Mouse (Mus musculus) neural tube, embryonic 13.5 days (tissue): ENCODE measurements around the gene Mmd. TPM values are rescaled to one million over a fixed set of nuclear protein-coding genes. Genes with fewer than 3 reads are reported as not detected.
"Not testable (repeated sequence)": the region's sequence is repeated elsewhere in the genome, so short reads cannot be mapped to it uniquely, and the experiment has no call there.

Experiments
- ATAC-seq: fragments of 200-750 bp; cut with Nextera tagmentation; 2 replicates; pipeline ENCODE4 v1.8.0; 2017; ENCODE audit warnings: low read depth, mild to moderate bottlenecking, moderate TSS enrichment, moderate library complexity
- H3K27ac ChIP-seq: fragments of 300-500 bp; sonication (generic); replicated peaks from 2 replicates; pipeline ENCODE4 v1.5.1; 2015; ENCODE audit warnings: moderate library complexity, mild to moderate bottlenecking, inconsistent platforms
- H3K27me3 ChIP-seq: fragments of 300-500 bp; sonication (generic); 2 replicates; pipeline ENCODE4 v1.6.1; 2015; ENCODE audit warnings: mild to moderate bottlenecking, inconsistent platforms
- H3K36me3 ChIP-seq: fragments of 300-500 bp; sonication (generic); 2 replicates; pipeline ENCODE4 v1.6.1; 2015; ENCODE audit warnings: mild to moderate bottlenecking, inconsistent platforms
- H3K4me1 ChIP-seq: fragments of 300-500 bp; sonication (generic); replicated peaks from 2 replicates; pipeline ENCODE4 v1.6.1; 2015; ENCODE audit warnings: inconsistent platforms
- H3K4me2 ChIP-seq: fragments of 300-500 bp; sonication (generic); 2 replicates; pipeline ENCODE4 v1.6.1; 2015; ENCODE audit warnings: inconsistent platforms, mild to moderate bottlenecking, moderate library complexity
- H3K4me3 ChIP-seq: fragments of 300-500 bp; sonication (generic); 2 replicates; pipeline ENCODE4 v1.5.1; 2015; ENCODE audit warnings: mild to moderate bottlenecking, inconsistent platforms
- H3K9ac ChIP-seq: fragments of 300-500 bp; sonication (generic); 2 replicates; pipeline ENCODE4 v1.6.1; 2015; ENCODE audit warnings: moderate library complexity, mild to moderate bottlenecking, inconsistent platforms
- H3K9me3 ChIP-seq: fragments of 300-500 bp; sonication (generic); 2 replicates; pipeline ENCODE4 v1.6.1; 2016; ENCODE audit warnings: inconsistent platforms
- whole genome bisulfite sequencing: fragments of 180-500 bp; shearing (Covaris S2); methylation state at CpG from one replicate; pipeline ENCODE4 v1.1.7; 2015; 5-methylcytosine and 5-hydroxymethylcytosine counted together
- polyA plus RNA-seq: library from polyadenylated mRNA; unstranded; fragments of >200 nt; fragmentation: Nextera tagmentation; extraction: Ambion mirVana; gene quantifications from 2 replicates; pipeline ENCODE4 v1.2.1, GENCODE M21; 2015

Mmd gene
- polyA plus RNA-seq, 1 experiment from 2014 or later = 113 TPM

DNA sequence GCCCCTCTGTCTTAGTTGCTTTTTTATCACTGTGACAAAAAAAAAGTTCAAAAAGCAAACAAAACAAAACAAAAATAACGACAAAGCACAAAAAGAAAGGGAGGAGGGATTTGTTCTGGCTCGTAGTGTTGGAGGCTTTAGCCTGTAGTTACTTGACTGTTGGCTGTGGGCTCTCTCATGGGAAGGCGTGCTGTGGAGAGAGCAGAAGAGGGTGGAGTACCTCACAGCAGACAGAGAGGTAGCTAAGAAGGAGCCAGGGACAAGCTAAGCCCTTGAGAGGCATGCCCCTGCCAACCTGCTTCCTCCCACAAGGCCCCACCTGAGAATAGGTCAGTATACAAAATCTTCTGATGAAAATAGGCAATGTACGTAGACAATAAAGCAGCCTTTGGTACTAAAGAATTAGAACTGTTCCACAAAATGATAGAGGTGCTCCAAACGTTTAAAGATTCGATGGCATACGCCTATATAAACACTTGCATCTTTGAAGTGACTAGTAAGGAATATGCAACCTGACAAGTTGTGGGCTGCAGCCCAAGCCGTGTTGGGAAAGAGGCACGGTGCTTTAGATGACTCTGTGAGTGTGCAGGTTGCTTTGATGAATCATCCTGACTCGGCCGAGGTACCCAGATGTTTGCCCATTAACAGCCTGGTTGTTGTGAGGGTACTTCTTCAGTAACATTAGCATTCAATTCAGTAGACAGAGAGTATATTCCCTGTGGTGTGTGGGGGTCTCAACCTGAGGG is 21.0 kb downstream of the Mmd start:
- Histone ChIP-seq H3K27me3 (no peaks in the 10 kb centered on the region), H3K9me3 (no peaks in the 10 kb centered on the region), H3K27ac (no peak overlapping the region), H3K9ac (no peak overlapping the region), H3K4me1 (peaks cover 15% of the 10 kb centered on the region), H3K36me3 (peaks cover 63% of the 10 kb centered on the region), H3K4me3 (no peak overlapping the region), H3K4me2 (no peak overlapping the region)
- 84% methylated on average over 11 of the region's 11 CpGs for WGBS
- no peak for ATAC-seq

DNA sequence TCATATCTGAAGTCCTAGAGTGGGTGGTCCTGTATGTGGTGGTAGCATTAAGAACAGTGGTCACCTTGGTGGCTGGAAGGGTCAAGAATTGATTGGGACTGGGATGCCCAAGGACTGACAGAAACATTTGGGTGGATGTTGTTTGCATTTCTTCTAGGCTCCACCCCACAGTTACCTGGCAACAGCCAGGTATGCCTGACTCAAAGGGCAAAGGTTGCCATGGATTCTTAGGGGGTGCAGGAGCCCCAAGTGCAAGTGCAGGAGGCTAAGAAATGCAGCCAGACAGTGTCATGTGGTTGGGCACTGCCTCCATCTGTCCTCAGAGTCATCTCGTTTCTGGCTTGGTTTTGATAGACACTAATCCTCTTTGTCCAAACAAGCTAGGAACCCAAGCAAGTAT is 24.9 kb downstream of the Mmd start:
- 91% methylated on average over 1 of the region's 1 CpGs for WGBS
- Histone ChIP-seq H3K27ac (no peak overlapping the region), H3K27me3 (no peaks in the 10 kb centered on the region), H3K9me3 (no peaks in the 10 kb centered on the region), H3K9ac (no peak overlapping the region), H3K4me1 (peaks cover 14% of the 10 kb centered on the region), H3K4me2 (no peak overlapping the region), H3K4me3 (no peak overlapping the region), H3K36me3 (peaks cover 49% of the 10 kb centered on the region)
- ATAC-seq = no peak

DNA sequence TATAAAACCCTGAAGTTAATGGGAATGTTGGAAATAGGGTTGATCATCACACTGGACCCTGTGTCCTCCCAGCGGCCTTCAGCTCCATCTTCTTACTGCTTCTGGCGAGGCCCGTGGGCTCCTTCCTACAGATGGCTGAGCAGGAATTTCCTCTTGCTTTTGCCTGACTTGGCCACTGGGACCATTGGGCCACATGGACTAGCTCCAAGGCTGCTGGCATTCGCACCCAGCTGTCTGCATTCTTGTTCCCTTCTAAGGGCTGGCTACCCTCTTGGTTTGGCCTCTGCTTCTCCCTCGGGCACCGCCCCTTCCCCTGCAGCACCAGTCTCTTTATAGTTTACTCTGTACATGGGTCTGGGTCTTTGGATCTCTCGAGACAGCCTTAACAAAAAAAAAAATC is 26.4 kb downstream of the Mmd start:
- H3K27me3 ChIP-seq = no peaks in the 10 kb centered on the region
- no peaks in the 10 kb centered on the region for H3K9me3 ChIP-seq
- WGBS = 86% methylated on average over 7 of the region's 7 CpGs
- H3K4me1 ChIP-seq = 0 out of 2 replicates have a peak, but pooled peaks cover 7% of the 10 kb centered on the region
- H3K4me3 ChIP-seq = no peak overlapping the region
- ATAC-seq = no peak
- H3K36me3 ChIP-seq = peaks cover 43% of the 10 kb centered on the region
- no peak overlapping the region for H3K4me2 ChIP-seq
- H3K27ac ChIP-seq = no peak overlapping the region
- H3K9ac ChIP-seq = no peak overlapping the region

DNA sequence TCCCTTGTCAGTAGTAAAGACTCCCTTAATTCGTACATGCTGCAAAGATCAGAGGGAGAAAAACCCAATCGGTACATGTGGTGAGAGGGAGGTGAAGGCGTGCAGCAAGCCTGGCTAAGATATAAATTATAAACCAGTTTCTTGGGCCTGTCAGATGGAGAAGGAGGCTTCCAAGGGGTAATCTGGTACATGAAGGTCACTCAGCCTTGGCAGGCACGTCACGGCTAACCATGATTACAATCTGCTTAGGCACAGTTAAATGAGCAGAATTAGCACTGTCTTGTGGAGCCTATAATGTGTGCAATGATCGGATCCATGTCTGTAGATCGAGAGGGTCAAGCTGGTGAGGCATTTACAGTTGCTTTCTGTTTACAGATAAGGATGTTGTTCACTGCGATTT is 26.9 kb downstream of the Mmd start:
- Histone ChIP-seq H3K9me3 (no peaks in the 10 kb centered on the region), H3K27me3 (no peaks in the 10 kb centered on the region), H3K36me3 (peaks cover 38% of the 10 kb centered on the region), H3K4me1 (0 out of 2 replicates have a peak, but pooled peaks cover 7% of the 10 kb centered on the region), H3K27ac (no peak overlapping the region), H3K9ac (no peak overlapping the region), H3K4me3 (no peak overlapping the region), H3K4me2 (no peak overlapping the region)
- WGBS = 67% methylated on average over 8 of the region's 8 CpGs
- no peak for ATAC-seq

DNA sequence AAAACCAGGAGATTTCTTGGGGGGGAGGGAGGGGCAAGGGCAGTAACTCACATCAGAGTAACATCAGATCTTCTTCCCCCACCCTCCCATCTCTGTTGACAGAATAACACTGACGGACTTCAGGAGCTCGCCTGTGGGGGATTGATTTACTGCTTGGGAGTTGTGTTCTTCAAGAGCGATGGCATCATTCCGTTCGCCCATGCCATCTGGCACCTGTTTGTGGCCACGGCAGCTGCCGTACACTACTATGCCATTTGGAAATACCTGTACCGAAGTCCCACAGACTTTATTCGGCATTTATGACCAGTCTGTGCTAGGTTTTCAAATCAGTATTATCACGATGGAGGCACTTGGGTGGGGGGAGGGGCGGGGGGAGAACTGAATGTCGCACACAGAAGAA is 27.3 kb downstream of the Mmd start:
- no peak overlapping the region for H3K9ac ChIP-seq
- H3K36me3 ChIP-seq = peaks cover 34% of the 10 kb centered on the region
- no peak overlapping the region for H3K4me2 ChIP-seq
- WGBS = 76% methylated on average over 12 of the region's 12 CpGs
- H3K27ac ChIP-seq = no peak overlapping the region
- H3K4me1 ChIP-seq = 0 out of 2 replicates have a peak, but pooled peaks cover 7% of the 10 kb centered on the region
- no peaks in the 10 kb centered on the region for H3K27me3 ChIP-seq
- H3K4me3 ChIP-seq = no peak overlapping the region
- no peak for ATAC-seq
- no peaks in the 10 kb centered on the region for H3K9me3 ChIP-seq

DNA sequence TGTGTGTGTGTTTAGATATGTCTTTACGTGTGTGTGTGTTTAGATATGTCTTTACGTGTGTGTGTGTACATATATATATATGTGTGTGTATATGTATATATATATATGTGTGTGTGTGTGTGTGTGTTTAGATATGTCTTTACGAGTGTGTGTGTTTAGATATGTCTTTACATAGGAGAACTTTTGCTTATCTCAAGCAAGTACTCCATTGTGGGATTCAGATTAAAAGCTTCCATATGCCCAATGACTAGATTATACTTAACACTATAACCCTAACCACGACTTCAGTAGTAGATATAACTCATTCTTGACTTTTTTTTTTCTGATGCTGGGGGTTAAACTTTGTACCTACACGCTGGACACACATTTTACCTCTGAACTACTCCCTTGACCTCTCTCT is 30.8 kb downstream of the Mmd start:
- 90% methylated on average over 5 of the region's 5 CpGs for WGBS
- Histone ChIP-seq H3K27me3 (no peaks in the 10 kb centered on the region), H3K36me3 (peaks cover 7% of the 10 kb centered on the region), H3K9ac (no peak overlapping the region), H3K4me1 (peaks cover 11% of the 10 kb centered on the region; the same call in 1 of the 2 replicates), H3K4me3 (no peak overlapping the region), H3K27ac (no peak overlapping the region), H3K9me3 (no peaks in the 10 kb centered on the region), H3K4me2 (no peak overlapping the region)
- ATAC-seq = no peak

DNA sequence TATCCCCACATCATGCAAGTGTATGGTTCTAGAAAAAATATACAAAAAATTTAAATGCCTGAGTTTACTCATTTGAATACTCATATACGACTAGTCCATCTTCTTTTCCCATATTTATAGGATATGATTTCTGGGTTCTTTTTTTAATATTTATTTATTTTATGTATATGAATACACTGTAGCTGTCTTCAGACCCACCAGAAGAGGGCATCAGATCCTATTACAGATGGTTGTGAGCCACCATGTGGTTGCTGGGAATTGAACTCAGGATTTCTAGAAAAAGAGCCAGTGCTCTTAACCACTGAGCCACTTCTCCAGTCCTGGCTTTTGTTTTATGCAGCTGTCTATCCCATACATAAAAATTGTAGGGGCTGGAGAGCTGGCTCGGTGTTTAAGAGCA is 32.7 kb downstream of the Mmd start:
- not testable (repeated sequence) for H3K4me3 ChIP-seq, H3K9ac ChIP-seq, H3K36me3 ChIP-seq, ATAC-seq, H3K27ac ChIP-seq, H3K9me3 ChIP-seq, H3K4me2 ChIP-seq, H3K4me1 ChIP-seq, H3K27me3 ChIP-seq
- 84% methylated on average over 2 of the region's 2 CpGs for WGBS

DNA sequence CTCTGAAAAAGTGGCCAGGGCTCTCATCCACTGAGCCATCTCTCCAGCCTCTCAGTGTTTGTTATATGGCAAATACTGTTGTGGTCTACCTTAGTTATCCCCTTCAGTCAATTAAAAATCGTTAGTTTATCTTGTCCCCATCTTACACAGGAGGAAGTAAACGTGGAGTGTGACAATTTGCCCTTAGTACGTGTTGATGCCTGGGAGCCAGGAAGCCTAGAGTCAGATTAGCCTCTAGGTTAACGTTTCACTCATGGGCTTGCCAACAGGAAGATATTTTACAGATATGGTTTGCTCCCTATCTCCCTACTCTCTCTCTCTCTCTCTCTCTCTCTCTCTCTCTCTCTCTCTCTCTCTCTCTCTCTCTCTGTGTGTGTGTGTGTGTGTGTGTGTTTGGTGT is 33.9 kb downstream of the Mmd start:
- Histone ChIP-seq H3K9ac (no peak overlapping the region), H3K36me3 (no peaks in the 10 kb centered on the region), H3K4me3 (no peak overlapping the region), H3K27me3 (no peaks in the 10 kb centered on the region), H3K27ac (no peak overlapping the region), H3K9me3 (no peaks in the 10 kb centered on the region), H3K4me1 (peaks cover 8% of the 10 kb centered on the region; the same call in 1 of the 2 replicates), H3K4me2 (no peak overlapping the region)
- WGBS = 76% methylated on average over 4 of the region's 4 CpGs
- no peak for ATAC-seq

DNA sequence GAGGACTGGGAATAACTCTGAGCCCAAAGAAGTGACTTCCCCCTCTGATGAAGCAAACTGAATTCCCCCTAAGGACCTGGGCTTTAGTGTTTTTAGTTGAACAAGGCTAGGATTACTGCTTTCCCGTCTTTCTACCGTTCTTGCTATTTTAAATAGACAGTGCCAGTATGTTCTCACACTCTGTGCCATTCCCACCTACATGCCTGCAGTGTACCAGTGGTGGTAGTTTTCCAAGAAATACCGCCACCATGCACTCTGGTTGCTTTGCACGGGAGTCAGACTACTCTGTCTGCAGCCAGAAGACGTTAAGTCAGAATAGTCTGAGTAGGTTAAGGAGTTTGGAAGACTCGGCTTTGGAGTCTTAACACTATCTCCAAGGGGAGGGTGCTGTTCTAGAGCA is 34.3 kb downstream of the Mmd start:
- Histone ChIP-seq H3K4me2 (no peak overlapping the region), H3K4me1 (peaks cover 8% of the 10 kb centered on the region; the same call in 1 of the 2 replicates), H3K9me3 (no peaks in the 10 kb centered on the region), H3K27ac (no peak overlapping the region), H3K9ac (no peak overlapping the region), H3K36me3 (no peaks in the 10 kb centered on the region), H3K27me3 (no peaks in the 10 kb centered on the region), H3K4me3 (no peak overlapping the region)
- ATAC-seq = no peak
- WGBS = 89% methylated on average over 6 of the region's 6 CpGs

DNA sequence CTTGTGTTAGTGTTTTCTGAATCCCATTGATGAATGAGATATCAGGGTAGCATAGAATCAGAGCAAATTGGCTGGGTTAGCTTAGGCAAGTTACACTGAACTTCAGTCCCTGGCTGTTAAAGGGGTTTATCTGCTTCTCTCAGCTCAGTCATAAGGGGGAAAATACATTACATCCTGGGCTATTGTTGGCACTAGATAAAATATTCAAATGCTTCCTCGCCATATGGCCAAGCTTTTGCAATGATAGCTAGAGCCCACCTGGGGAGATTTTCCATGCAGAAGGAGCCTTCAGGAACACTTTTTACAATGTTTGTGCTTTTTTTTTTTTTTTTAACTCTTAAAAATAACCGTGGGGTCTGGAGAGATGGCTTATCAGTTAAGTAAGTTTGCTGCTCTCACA is 34.8 kb downstream of the Mmd start:
- Histone ChIP-seq H3K36me3 (no peaks in the 10 kb centered on the region), H3K4me2 (no peak overlapping the region), H3K9ac (no peak overlapping the region), H3K27me3 (no peaks in the 10 kb centered on the region), H3K27ac (no peak overlapping the region), H3K4me1 (peaks cover 8% of the 10 kb centered on the region; the same call in 1 of the 2 replicates), H3K9me3 (no peaks in the 10 kb centered on the region), H3K4me3 (no peak overlapping the region)
- 66% methylated on average over 2 of the region's 2 CpGs for WGBS
- ATAC-seq = no peak

DNA sequence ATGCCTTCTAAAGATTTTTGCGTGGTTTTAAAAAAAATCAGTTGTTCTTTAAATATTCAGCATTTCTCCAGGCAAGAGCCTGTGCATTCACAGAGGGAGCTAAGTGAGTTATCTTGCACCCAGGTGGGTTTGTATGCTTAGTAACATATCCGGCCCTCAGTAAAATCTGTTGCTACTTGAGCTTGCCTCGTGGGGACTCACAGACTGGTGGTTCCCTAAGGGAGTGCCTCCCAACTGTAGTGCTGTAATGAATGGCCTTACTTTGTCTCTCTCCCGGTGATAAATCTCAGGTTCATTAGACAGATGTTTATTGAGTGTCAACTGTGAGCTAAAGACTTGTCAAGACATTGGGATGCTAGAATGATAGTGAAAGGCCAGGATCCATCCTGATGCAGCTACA is 35.4 kb downstream of the Mmd start:
- ATAC-seq = no peak
- no peak overlapping the region for H3K27ac ChIP-seq
- H3K4me1 ChIP-seq = peaks cover 8% of the 10 kb centered on the region; the same call in 1 of the 2 replicates
- 65% methylated on average over 4 of the region's 4 CpGs for WGBS
- no peaks in the 10 kb centered on the region for H3K27me3 ChIP-seq
- no peak overlapping the region for H3K9ac ChIP-seq
- no peak overlapping the region for H3K4me3 ChIP-seq
- no peaks in the 10 kb centered on the region for H3K36me3 ChIP-seq
- no peaks in the 10 kb centered on the region for H3K9me3 ChIP-seq
- H3K4me2 ChIP-seq = no peak overlapping the region

DNA sequence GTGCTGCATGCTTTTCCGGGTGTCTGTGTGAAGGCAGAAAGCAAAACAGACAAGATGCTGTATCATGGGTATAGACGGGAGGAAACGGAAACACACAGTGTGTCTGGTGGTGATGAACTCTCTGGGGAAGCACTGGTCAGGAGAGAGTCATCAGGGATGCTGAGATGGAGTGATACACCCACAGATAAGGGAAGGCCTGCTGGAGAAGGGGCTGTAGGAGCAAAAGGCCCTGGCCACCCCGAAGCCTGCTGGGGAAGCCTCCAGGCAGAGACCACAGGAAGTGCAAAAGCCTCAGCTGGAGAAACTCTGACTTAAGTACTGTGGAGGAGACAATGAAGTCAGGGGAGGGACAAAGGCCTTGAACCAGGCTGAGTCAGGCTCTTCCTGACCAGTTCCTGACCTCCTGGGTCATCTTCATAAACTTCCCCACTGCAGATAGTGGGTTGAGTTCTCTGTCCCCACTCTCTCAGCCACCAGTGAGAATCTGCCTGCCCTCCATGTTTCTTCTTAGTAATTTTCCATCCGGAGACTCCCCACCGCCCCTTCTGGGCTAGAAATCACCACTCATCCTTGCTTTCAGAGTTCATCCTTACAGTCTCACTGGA is 37.4 kb downstream of the Mmd start:
- Histone ChIP-seq H3K4me2 (no peak overlapping the region), H3K9ac (no peak overlapping the region), H3K4me1 (peaks cover 8% of the 10 kb centered on the region; the same call in 1 of the 2 replicates), H3K36me3 (no peaks in the 10 kb centered on the region), H3K4me3 (no peak overlapping the region), H3K9me3 (no peaks in the 10 kb centered on the region), H3K27me3 (no peaks in the 10 kb centered on the region), H3K27ac (no peak overlapping the region)
- WGBS = 90% methylated on average over 6 of the region's 6 CpGs
- ATAC-seq = no peak

DNA sequence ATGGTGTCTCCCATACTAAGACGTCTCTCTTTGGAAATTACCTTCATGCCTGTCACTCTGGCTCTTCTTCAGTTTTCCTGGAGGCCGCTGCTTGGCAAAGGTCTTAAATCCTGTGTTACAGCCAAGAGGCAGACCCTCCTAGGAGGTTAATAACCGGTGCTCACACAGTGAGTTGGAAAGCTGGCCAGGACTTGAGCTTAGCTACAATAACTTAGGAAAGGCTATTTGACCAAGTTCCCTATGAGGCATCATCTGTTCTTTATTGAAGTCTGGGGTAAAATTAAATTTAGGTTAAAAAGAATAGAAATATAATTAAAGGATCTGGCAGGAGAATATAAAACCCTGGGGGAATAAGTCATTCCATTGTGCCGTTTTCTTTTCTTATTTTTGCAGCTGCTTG is 41.9 kb downstream of the Mmd start:
- H3K4me2 ChIP-seq = no peak overlapping the region
- WGBS = 72% methylated on average over 4 of the region's 4 CpGs
- H3K9me3 ChIP-seq = no peaks in the 10 kb centered on the region
- no peaks in the 10 kb centered on the region for H3K4me1 ChIP-seq
- H3K27me3 ChIP-seq = no peaks in the 10 kb centered on the region
- no peak for ATAC-seq
- H3K27ac ChIP-seq = no peak overlapping the region
- H3K4me3 ChIP-seq = no peak overlapping the region
- no peak overlapping the region for H3K9ac ChIP-seq
- no peaks in the 10 kb centered on the region for H3K36me3 ChIP-seq
